Mouse (Mus musculus) hindbrain, embryonic 14.5 days (tissue): ENCODE results near the gene Ms4a12. TPM values are rescaled to one million over a fixed set of nuclear protein-coding genes. Genes with fewer than 3 reads are reported as not detected.
"Not testable (repeated sequence)": the region's sequence is repeated elsewhere in the genome, so short reads cannot be mapped to it uniquely, and the experiment has no call there.

Experiments
- ATAC-seq: fragments of 200-750 bp; cut with Nextera tagmentation; 2 replicates; pipeline ENCODE4 v1.8.0; 2017; ENCODE audit warnings: moderate number of reproducible peaks, mild to moderate bottlenecking, moderate TSS enrichment, moderate library complexity; ENCODE audit not compliant: low FRiP score
- DNase-seq: peaks from one replicate; pipeline ENCODE4 v3.0.0-alpha.2; 2015; ENCODE audit warnings: low spot score
- H3K27ac ChIP-seq: fragments of 300-500 bp; sonication (generic); 2 replicates; pipeline ENCODE4 v1.5.1; 2014; ENCODE audit warnings: mild to moderate bottlenecking, moderate library complexity
- H3K27me3 ChIP-seq: fragments of 300-500 bp; sonication (generic); 2 replicates; pipeline ENCODE4 v1.6.1; 2014; ENCODE audit warnings: mild to moderate bottlenecking, low read length, mixed read lengths; ENCODE audit not compliant: control insufficient read depth, insufficient read depth
- H3K36me3 ChIP-seq: fragments of 300-500 bp; sonication (generic); replicated peaks from 2 replicates; pipeline ENCODE4 v1.6.1; 2014; ENCODE audit not compliant: control insufficient read depth, insufficient read depth
- H3K4me1 ChIP-seq: fragments of 300-500 bp; sonication (generic); replicated peaks from 2 replicates; pipeline ENCODE4 v1.6.1; 2014; ENCODE audit warnings: antibody characterized with exemption, low read length, mixed read lengths; ENCODE audit not compliant: control insufficient read depth, insufficient read depth
- H3K4me2 ChIP-seq: fragments of 300-500 bp; sonication (generic); replicated peaks from 2 replicates; pipeline ENCODE4 v1.6.1; 2014; ENCODE audit warnings: mild to moderate bottlenecking, moderate library complexity
- H3K4me3 ChIP-seq: fragments of 300-500 bp; sonication (generic); replicated peaks from 2 replicates; pipeline ENCODE4 v1.5.1; 2014; ENCODE audit warnings: mild to moderate bottlenecking, low read length
- H3K9ac ChIP-seq: fragments of 300-500 bp; sonication (generic); 2 replicates; pipeline ENCODE4 v1.6.1; 2014
- H3K9me3 ChIP-seq: fragments of 300-500 bp; sonication (generic); 2 replicates; pipeline ENCODE4 v1.6.1; 2016; ENCODE audit warnings: low read length; ENCODE audit not compliant: control insufficient read depth
- WGBS: fragments of 180-500 bp; shearing (Covaris S2); extraction: QIAGEN DNeasy Blood & Tissue Kit; methylation state at CpG from one replicate; pipeline ENCODE4 v1.1.7; 2014; 5-methylcytosine and 5-hydroxymethylcytosine counted together
- polyA plus RNA-seq: library from polyadenylated mRNA; unstranded; fragments of >200 nt; fragmentation: Nextera tagmentation; extraction: Ambion mirVana; gene quantifications from 2 replicates; pipeline ENCODE4 v1.2.1, GENCODE M21; 2014

Ms4a12 gene
- polyA plus RNA-seq, result not detected in 2 replicates

GRCm38 (mm10) chr19:11232348-11232747 is at the start of gene Ms4a12:
Gene Ms4a12, minus strand, starts transcription at chr19:11232448.
- ATAC-seq (no peak), DNase-seq (no peak)
- H3K27ac ChIP-seq, result no peak within 1 kb of the TSS
- H3K36me3 ChIP-seq, result no peaks in the 10 kb centered on the region
- no peaks in the 10 kb centered on the region for H3K4me1 ChIP-seq
- H3K4me2 ChIP-seq, result no peak within 1 kb of the TSS
- WGBS, result 85% methylated on average over 5 of the region's 5 CpGs
- H3K4me3 ChIP-seq, result no peak within 1 kb of the TSS
- no peaks in the 10 kb centered on the region for H3K9me3 ChIP-seq
- no peaks in the 10 kb centered on the region for H3K27me3 ChIP-seq
- H3K9ac ChIP-seq, result no peak within 1 kb of the TSS

- 82% methylated on average over 3 of the region's 3 CpGs for WGBS
- ATAC-seq (no peak), DNase-seq (no peak)
- Histone ChIP-seq H3K4me2 (no peak overlapping the region), H3K9me3 (no peaks in the 10 kb centered on the region), H3K27me3 (no peaks in the 10 kb centered on the region), H3K27ac (no peak overlapping the region), H3K4me1 (no peaks in the 10 kb centered on the region), H3K4me3 (no peak overlapping the region), H3K9ac (no peak overlapping the region), H3K36me3 (no peaks in the 10 kb centered on the region)
Measured at GRCm38 (mm10) chr19:11280223-11280622, 48.0 kb upstream of the Ms4a12 start.

GRCm38 (mm10) chr19:11276431-11276830 is 44.2 kb upstream of the Ms4a12 start:
- Histone ChIP-seq H3K9me3 (no peaks in the 10 kb centered on the region), H3K4me3 (no peak overlapping the region), H3K36me3 (no peaks in the 10 kb centered on the region), H3K4me2 (no peak overlapping the region), H3K9ac (no peak overlapping the region), H3K4me1 (no peaks in the 10 kb centered on the region), H3K27me3 (no peaks in the 10 kb centered on the region), H3K27ac (no peak overlapping the region)
- DNase-seq (no peak), ATAC-seq (no peak)
- 62% methylated on average over 5 of the region's 5 CpGs for WGBS

- 79% methylated on average over 4 of the region's 4 CpGs for WGBS
- H3K4me3 ChIP-seq, result no peak overlapping the region
- no peaks in the 10 kb centered on the region for H3K36me3 ChIP-seq
Measured at GRCm38 (mm10) chr19:11266956-11267355, 34.7 kb upstream of the Ms4a12 start.

GRCm38 (mm10) chr19:11266052-11266845 is 34.0 kb upstream of the Ms4a12 start, which contains the start of gene Ms4a1:
Gene Ms4a1, minus strand, starts transcription at chr19:11266241.
- no peaks in the 10 kb centered on the region for H3K36me3 ChIP-seq

More at GRCm38 (mm10) chr19:11266956-11267355, 34.7 kb upstream of the Ms4a12 start:
- H3K9ac ChIP-seq, result no peak overlapping the region
- H3K4me2 ChIP-seq, result no peak overlapping the region
- H3K27ac ChIP-seq, result no peak overlapping the region
- no peak for ATAC-seq
- H3K4me1 ChIP-seq, result no peaks in the 10 kb centered on the region
- no peak for DNase-seq
- no peaks in the 10 kb centered on the region for H3K9me3 ChIP-seq
- no peaks in the 10 kb centered on the region for H3K27me3 ChIP-seq

GRCm38 (mm10) chr19:11264602-11265185 is 32.4 kb upstream of the Ms4a12 start:
- Histone ChIP-seq H3K9me3 (no peaks in the 10 kb centered on the region), H3K9ac (no peak overlapping the region), H3K4me1 (no peaks in the 10 kb centered on the region), H3K27ac (no peak overlapping the region), H3K4me3 (no peak overlapping the region), H3K36me3 (no peaks in the 10 kb centered on the region), H3K27me3 (no peaks in the 10 kb centered on the region), H3K4me2 (no peak overlapping the region)
- ATAC-seq (no peak), DNase-seq (no peak)
- 89% methylated on average over 9 of the region's 9 CpGs for WGBS

More at GRCm38 (mm10) chr19:11266052-11266845, 34.0 kb upstream of the Ms4a12 start, which contains the start of gene Ms4a1:
- Histone ChIP-seq H3K4me1 (no peaks in the 10 kb centered on the region), H3K27ac (no peak within 1 kb of the TSS), H3K4me2 (no peak within 1 kb of the TSS), H3K27me3 (no peaks in the 10 kb centered on the region), H3K4me3 (no peak within 1 kb of the TSS), H3K9me3 (no peaks in the 10 kb centered on the region), H3K9ac (no peak within 1 kb of the TSS)
- ATAC-seq, result no peak
- no peak for DNase-seq
- 89% methylated on average over 8 of the region's 8 CpGs for WGBS

- Histone ChIP-seq H3K36me3 (no peaks in the 10 kb centered on the region), H3K4me1 (no peaks in the 10 kb centered on the region), H3K4me3 (no peak overlapping the region), H3K27me3 (no peaks in the 10 kb centered on the region), H3K9me3 (no peaks in the 10 kb centered on the region), H3K27ac (no peak overlapping the region), H3K4me2 (no peak overlapping the region), H3K9ac (no peak overlapping the region)
- ATAC-seq (no peak), DNase-seq (no peak)
- whole genome bisulfite sequencing, result 91% methylated on average over 3 of the region's 3 CpGs
Measured at GRCm38 (mm10) chr19:11263549-11263948, 31.3 kb upstream of the Ms4a12 start.

- not testable (repeated sequence) for H3K27ac ChIP-seq, H3K9me3 ChIP-seq, H3K9ac ChIP-seq, H3K36me3 ChIP-seq, H3K4me3 ChIP-seq, H3K27me3 ChIP-seq, DNase-seq, H3K4me1 ChIP-seq, ATAC-seq, H3K4me2 ChIP-seq
- WGBS, result 70% methylated on average over 4 of the region's 4 CpGs
Measured at GRCm38 (mm10) chr19:11262932-11263331, 30.7 kb upstream of the Ms4a12 start.

GRCm38 (mm10) chr19:11261522-11261921 is 29.3 kb upstream of the Ms4a12 start:
- no peaks in the 10 kb centered on the region for H3K27me3 ChIP-seq
- WGBS, result 91% methylated on average over 2 of the region's 2 CpGs
- DNase-seq, result no peak
- no peak overlapping the region for H3K9ac ChIP-seq
- no peak overlapping the region for H3K27ac ChIP-seq
- no peaks in the 10 kb centered on the region for H3K36me3 ChIP-seq
- H3K4me3 ChIP-seq, result no peak overlapping the region
- H3K4me2 ChIP-seq, result no peak overlapping the region
- ATAC-seq, result no peak
- H3K9me3 ChIP-seq, result no peaks in the 10 kb centered on the region
- H3K4me1 ChIP-seq, result no peaks in the 10 kb centered on the region
